In genomic region chr6:134509731-134510226, GRCm38 (mm10) we compare ENCODE assay signal across 16 mouse cellular contexts. TPM values are rescaled to one million over a fixed set of nuclear protein-coding genes. Genes with fewer than 3 reads are reported as not detected.
DNase-seq lines count a peak whose midpoint lies in the region; ATAC-seq and TF ChIP-seq lines count a peak whose summit lies in the region.
"Had no signal": no experiment of that assay in that cellular context is flagged by ENCODE, and none has a peak within 500 bp of the region (broad histone marks: within the 10 kb centered on the region; RNA-seq: fewer than 3 reads in every experiment).

No protein-coding gene starts in this region.

- H3K4me3 ChIP-seq in hindbrain, embryonic 11.5 days (ENCODE audit: low read depth, low read length) = no peak overlapping the region
- no peak overlapping the region for H3K4me3 ChIP-seq in hindbrain, embryonic 10.5 days
- no peak overlapping the region for H3K4me3 ChIP-seq in midbrain, postnatal 0 days (ENCODE audit: low read depth, low read length)
- no peak overlapping the region for H3K4me3 ChIP-seq in midbrain, embryonic 15.5 days
- H3K4me3 ChIP-seq in hindbrain, embryonic 16.5 days (ENCODE audit: low read length) = no peak overlapping the region
- H3K4me3 ChIP-seq in stomach, postnatal 0 days (ENCODE audit: low read depth, low read length) = no peak overlapping the region
- H3K4me3 ChIP-seq: forebrain, embryonic 10.5 days; left cerebral cortex, adult 2 months; liver, embryonic 15.5 days; midbrain, embryonic 12.5 days had no signal

- H3K4me2 ChIP-seq in hindbrain, embryonic 11.5 days (replicated peaks; ENCODE audit: low read depth, low read length) = no peak overlapping the region
- H3K4me2 ChIP-seq in midbrain, postnatal 0 days (ENCODE audit: low read depth, low read length, poor library complexity, severe bottlenecking) = no peak overlapping the region
- H3K4me2 ChIP-seq in midbrain, embryonic 15.5 days = no peak overlapping the region
- H3K4me2 ChIP-seq in hindbrain, embryonic 16.5 days (ENCODE audit: low read length) = peak overlapping the region; percentile 15; the same call in 1 of the 2 replicates
- H3K4me2 ChIP-seq in stomach, postnatal 0 days (replicated peaks; ENCODE audit: low read depth) = no peak overlapping the region
- H3K4me2 ChIP-seq: liver, embryonic 15.5 days; midbrain, embryonic 12.5 days had no signal

- no peak for TF ChIP-seq EP300 in stomach, postnatal 0 days (optimal IDR thresholded peaks at IDR 0.05)

- H3K27me3 ChIP-seq in hindbrain, embryonic 11.5 days (ENCODE audit: control insufficient read depth, insufficient read depth, low read length) = no peaks in the 10 kb centered on the region
- H3K27me3 ChIP-seq in hindbrain, embryonic 10.5 days (ENCODE audit: insufficient read depth, poor library complexity, severe bottlenecking) = no peaks in the 10 kb centered on the region
- no peaks in the 10 kb centered on the region for H3K27me3 ChIP-seq in midbrain, postnatal 0 days (ENCODE audit: insufficient read depth, low read length)
- no peaks in the 10 kb centered on the region for H3K27me3 ChIP-seq in midbrain, embryonic 15.5 days (replicated peaks)
- no peaks in the 10 kb centered on the region for H3K27me3 ChIP-seq in hindbrain, embryonic 16.5 days (replicated peaks; ENCODE audit: control insufficient read depth, insufficient read depth, low read length)
- H3K27me3 ChIP-seq in stomach, postnatal 0 days (ENCODE audit: control insufficient read depth, insufficient read depth, low read length) = no peaks in the 10 kb centered on the region
- H3K27me3 ChIP-seq: liver, embryonic 15.5 days; midbrain, embryonic 12.5 days had no signal

- DNase-seq in hindbrain, embryonic 11.5 days (ENCODE audit: low spot score) = peak; percentile 47
- DNase-seq in hindbrain, embryonic 10.5 days (ENCODE audit: low spot score) = no peak
- DNase-seq in midbrain, postnatal 0 days (ENCODE audit: low spot score) = peak; percentile 61
- DNase-seq in stomach, postnatal 0 days (ENCODE audit: low spot score) = no peak
- DNase-seq in layer of hippocampus, adult 18-20 months (ENCODE audit: low spot score in 2 of 2) = no peak
- no peak for DNase-seq in retina, postnatal 1 day
- DNase-seq: cerebellum, adult 9-11 months; gastrocnemius, postnatal 36 days; heart, postnatal 10 days; thymus, postnatal 36 days had no signal

- H3K27ac ChIP-seq in hindbrain, embryonic 11.5 days (ENCODE audit: low read depth, low read length) = peak overlapping the region; percentile 47; the same call in 1 of the 2 replicates
- H3K27ac ChIP-seq in hindbrain, embryonic 10.5 days = no peak overlapping the region
- H3K27ac ChIP-seq in midbrain, postnatal 0 days (ENCODE audit: low read depth, low read length) = no peak overlapping the region
- H3K27ac ChIP-seq in midbrain, embryonic 15.5 days = no peak overlapping the region
- peak overlapping the region; percentile 29; the same call in 1 of the 2 replicates for H3K27ac ChIP-seq in hindbrain, embryonic 16.5 days (ENCODE audit: low read depth, low read length)
- 0 out of 2 replicates have a peak overlapping the region, but pooled peaks have one; percentile 18 for H3K27ac ChIP-seq in stomach, postnatal 0 days (replicated peaks)
- H3K27ac ChIP-seq: forebrain, embryonic 10.5 days; left cerebral cortex, adult 2 months; liver, embryonic 15.5 days; midbrain, embryonic 12.5 days had no signal

- no peaks in the 10 kb centered on the region for H3K9me3 ChIP-seq in hindbrain, embryonic 11.5 days (ENCODE audit: control insufficient read depth, low read length)
- H3K9me3 ChIP-seq in hindbrain, embryonic 10.5 days = no peaks in the 10 kb centered on the region
- no peaks in the 10 kb centered on the region for H3K9me3 ChIP-seq in midbrain, postnatal 0 days (ENCODE audit: low read length)
- H3K9me3 ChIP-seq in midbrain, embryonic 15.5 days = no peaks in the 10 kb centered on the region
- no peaks in the 10 kb centered on the region for H3K9me3 ChIP-seq in hindbrain, embryonic 16.5 days (ENCODE audit: control insufficient read depth, low read length)
- H3K9me3 ChIP-seq in stomach, postnatal 0 days (ENCODE audit: control insufficient read depth, low read length) = no peaks in the 10 kb centered on the region
- H3K9me3 ChIP-seq: forebrain, embryonic 10.5 days; liver, embryonic 15.5 days; midbrain, embryonic 12.5 days had no signal

- 47% methylated on average over 10 of the region's 10 CpGs for WGBS in hindbrain, embryonic 11.5 days
- WGBS in hindbrain, embryonic 10.5 days = 63% methylated on average over 10 of the region's 10 CpGs
- WGBS in midbrain, postnatal 0 days = 65% methylated on average over 10 of the region's 10 CpGs
- 57% methylated on average over 10 of the region's 10 CpGs for WGBS in midbrain, embryonic 15.5 days
- 51% methylated on average over 10 of the region's 10 CpGs for WGBS in hindbrain, embryonic 16.5 days
- WGBS in stomach, postnatal 0 days = 24% methylated on average over 10 of the region's 10 CpGs

- H3K4me1 ChIP-seq in hindbrain, embryonic 11.5 days (replicated peaks; ENCODE audit: control insufficient read depth, insufficient read depth, low read length) = 0 out of 2 replicates have a peak, but pooled peaks cover 3% of the 10 kb centered on the region
- peaks cover 16% of the 10 kb centered on the region for H3K4me1 ChIP-seq in hindbrain, embryonic 10.5 days (replicated peaks)
- H3K4me1 ChIP-seq in midbrain, postnatal 0 days (ENCODE audit: insufficient read depth, low read length) = no peaks in the 10 kb centered on the region
- H3K4me1 ChIP-seq in midbrain, embryonic 15.5 days = 0 out of 2 replicates have a peak, but pooled peaks cover 5% of the 10 kb centered on the region
- peaks cover 12% of the 10 kb centered on the region; the same call in 1 of the 2 replicates for H3K4me1 ChIP-seq in hindbrain, embryonic 16.5 days (ENCODE audit: control insufficient read depth, insufficient read depth, low read depth, low read length)
- H3K4me1 ChIP-seq in stomach, postnatal 0 days (replicated peaks; ENCODE audit: control insufficient read depth, insufficient read depth) = no peaks in the 10 kb centered on the region; the same call in 1 of the 2 replicates
- H3K4me1 ChIP-seq: midbrain, embryonic 12.5 days had no signal

- no peak overlapping the region for H3K9ac ChIP-seq in hindbrain, embryonic 11.5 days (ENCODE audit: low read depth, low read length)
- H3K9ac ChIP-seq in midbrain, postnatal 0 days (replicated peaks; ENCODE audit: low read length, poor library complexity, severe bottlenecking) = no peak overlapping the region
- H3K9ac ChIP-seq in midbrain, embryonic 15.5 days = no peak overlapping the region
- no peak overlapping the region for H3K9ac ChIP-seq in hindbrain, embryonic 16.5 days (ENCODE audit: low read depth, low read length)
- H3K9ac ChIP-seq in stomach, postnatal 0 days (ENCODE audit: low read length) = no peak overlapping the region
- H3K9ac ChIP-seq: liver, embryonic 15.5 days; midbrain, embryonic 12.5 days had no signal

- TF ChIP-seq CTCF in midbrain, postnatal 0 days (IDR thresholded peaks at IDR 0.05) = no peak
- no peak for TF ChIP-seq CTCF in stomach, postnatal 0 days (IDR thresholded peaks at IDR 0.05; ENCODE audit: low read depth)

- ATAC-seq in hindbrain, embryonic 11.5 days (ENCODE audit: low FRiP score) = peak; percentile 58; the same call in 1 of the 2 replicates
- ATAC-seq in midbrain, postnatal 0 days (ENCODE audit: low FRiP score) = no peak
- no peak for ATAC-seq in midbrain, embryonic 15.5 days (replicated peaks)
- ATAC-seq in hindbrain, embryonic 16.5 days = peak; percentile 74
- 0 out of 2 replicates have a peak, but pooled peaks have one; percentile 38 for ATAC-seq in stomach, postnatal 0 days (ENCODE audit: low FRiP score, low TSS enrichment)

- H3K36me3 ChIP-seq in hindbrain, embryonic 11.5 days (ENCODE audit: control insufficient read depth, insufficient read depth, low read length) = no peaks in the 10 kb centered on the region
- H3K36me3 ChIP-seq in hindbrain, embryonic 10.5 days = peaks cover 37% of the 10 kb centered on the region
- H3K36me3 ChIP-seq in midbrain, postnatal 0 days (ENCODE audit: insufficient read depth, low read length) = peaks cover 11% of the 10 kb centered on the region; the same call in 1 of the 2 replicates
- peaks cover 14% of the 10 kb centered on the region; the same call in 1 of the 2 replicates for H3K36me3 ChIP-seq in midbrain, embryonic 15.5 days (replicated peaks)
- H3K36me3 ChIP-seq in hindbrain, embryonic 16.5 days (ENCODE audit: control insufficient read depth, insufficient read depth, low read length) = peaks cover 13% of the 10 kb centered on the region
- H3K36me3 ChIP-seq in stomach, postnatal 0 days (ENCODE audit: control insufficient read depth, insufficient read depth, low read length) = peaks cover 8% of the 10 kb centered on the region

RNA-seq across cellular contexts. Expression of gene Lrp6, which starts 57.0 kb away (rescaled TPM):
- polyA plus RNA-seq in hindbrain, embryonic 11.5 days (2014; fragmentation: Nextera tagmentation; extraction: Ambion mirVana) = 28.9 and 37.1 TPM in 2 replicates
- 24.7 and 25.3 TPM in 2 replicates for polyA plus RNA-seq in hindbrain, embryonic 10.5 days (2016; fragmentation: Nextera tagmentation; extraction: Ambion mirVana)
- total RNA-seq in midbrain, postnatal 0 days (2014; rRNA removed) = 26.3 and 35.5 TPM in 2 replicates
- 11.1 and 14.7 TPM in 2 replicates for polyA plus RNA-seq in midbrain, postnatal 0 days (2015; fragmentation: Nextera tagmentation; extraction: Ambion mirVana)
- 18.8 and 19.5 TPM in 2 replicates for polyA plus RNA-seq in midbrain, embryonic 15.5 days (2015; fragmentation: Nextera tagmentation; extraction: Ambion mirVana)
- polyA plus RNA-seq in hindbrain, embryonic 16.5 days (2015; fragmentation: Nextera tagmentation; extraction: Ambion mirVana) = 12.6 and 15.4 TPM in 2 replicates
- 12.1 and 12.7 TPM in 2 replicates for polyA plus RNA-seq in stomach, postnatal 0 days (2015; fragmentation: Nextera tagmentation; extraction: Ambion mirVana)
- 10 to 100 TPM; 48.8 to 52.6 TPM for total RNA-seq in layer of hippocampus, adult 18-20 months (2021)

Comparison
In these comparisons a context has a peak if more than half of its experiments do, and no peak if none do; other contexts are left out.
1. DNase-seq: peak in hindbrain, embryonic 11.5 days (single experiment) and midbrain, postnatal 0 days (single experiment); none in hindbrain, embryonic 10.5 days (single experiment), stomach, postnatal 0 days (single experiment), layer of hippocampus, adult 18-20 months (0 of 2) and retina, postnatal 1 day (single experiment).
2. H3K27ac ChIP-seq: peak in hindbrain, embryonic 11.5 days (single experiment), hindbrain, embryonic 16.5 days (single experiment) and stomach, postnatal 0 days (single experiment); none in hindbrain, embryonic 10.5 days (single experiment), midbrain, postnatal 0 days (single experiment) and midbrain, embryonic 15.5 days (single experiment).
3. ATAC-seq: peak in hindbrain, embryonic 11.5 days (single experiment), hindbrain, embryonic 16.5 days (single experiment) and stomach, postnatal 0 days (single experiment); none in midbrain, postnatal 0 days (single experiment) and midbrain, embryonic 15.5 days (single experiment).